Mouse (Mus musculus): ENCODE measurements around the gene Lurap1l. TPM values are rescaled to one million over a fixed set of nuclear protein-coding genes. Genes with fewer than 3 reads are reported as not detected.

Lurap1l gene
- polyA plus RNA-seq, 1 experiment from 2014 or later: 22.2 TPM

DNA sequence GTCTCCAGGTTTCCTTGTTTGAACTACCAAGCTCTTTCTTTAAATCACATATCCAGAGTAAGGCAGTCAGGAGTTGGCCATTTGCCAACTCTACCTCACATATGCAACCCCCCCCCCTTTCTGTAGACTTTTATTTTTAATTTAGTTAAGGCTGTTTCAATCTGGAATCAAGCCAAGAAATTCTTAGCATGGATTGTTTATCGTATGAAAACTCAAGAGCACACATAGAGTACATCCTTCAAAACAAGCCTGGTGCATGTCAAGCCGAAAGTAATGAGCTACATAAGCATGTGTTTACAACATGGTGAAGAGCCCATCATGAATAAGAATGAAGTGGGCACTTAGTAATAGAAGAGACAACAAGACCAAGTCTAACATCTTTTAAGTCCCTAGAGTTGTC, 45.5 kb downstream of the Lurap1l start:
- Histone ChIP-seq H3K27ac (no peak overlapping the region), H3K4me2 (ENCODE audit: low read length) (no peak overlapping the region), H3K4me1 (replicated peaks; ENCODE audit: insufficient read depth, low read length) (no peaks in the 10 kb centered on the region), H3K36me3 (ENCODE audit: insufficient read depth, low read length) (peaks cover 3% of the 10 kb centered on the region; the same call in 1 of the 2 replicates), H3K9ac (ENCODE audit: low read depth, low read length) (no peak overlapping the region), H3K27me3 (ENCODE audit: insufficient read depth, low read length) (no peaks in the 10 kb centered on the region), H3K4me3 (replicated peaks; ENCODE audit: low read depth, low read length) (no peak overlapping the region), H3K9me3 (replicated peaks; ENCODE audit: low read length) (no peaks in the 10 kb centered on the region)
- 55% methylated on average over 2 of the region's 2 CpGs for WGBS
- DNase-seq (ENCODE audit: low spot score) (peak; percentile 38), ATAC-seq (replicated peaks; ENCODE audit: low FRiP score, low read depth) (no peak)
- no peak for TF ChIP-seq CTCF (IDR thresholded peaks at IDR 0.05; ENCODE audit: low read depth)

DNA sequence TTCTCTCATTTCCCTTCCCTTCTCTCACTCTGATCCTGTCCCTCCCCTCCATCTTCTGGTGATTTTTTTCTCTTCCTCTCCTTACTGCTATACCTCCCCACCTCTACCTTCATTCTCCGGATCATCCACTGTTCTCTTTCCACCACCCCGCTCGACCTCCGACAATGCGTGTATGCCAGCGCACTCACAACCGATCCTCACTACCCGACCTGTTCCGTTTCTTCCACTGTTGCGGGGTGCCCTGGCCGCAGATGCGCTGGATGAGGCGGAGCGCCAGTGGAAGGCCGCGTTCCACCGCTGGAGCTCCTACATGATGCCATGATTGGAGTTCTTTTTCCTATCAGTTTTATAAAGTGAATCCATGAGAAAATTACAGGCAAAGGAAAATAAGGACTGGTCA, 57.1 kb downstream of the Lurap1l start:
- no peak overlapping the region for H3K9ac ChIP-seq (ENCODE audit: low read depth, low read length)
- no peak overlapping the region for H3K4me3 ChIP-seq (replicated peaks; ENCODE audit: low read depth, low read length)
- 0 out of 2 replicates have a peak, but pooled peaks cover 3% of the 10 kb centered on the region for H3K9me3 ChIP-seq (replicated peaks; ENCODE audit: low read length)
- no peaks in the 10 kb centered on the region for H3K36me3 ChIP-seq (ENCODE audit: insufficient read depth, low read length)
- no peaks in the 10 kb centered on the region for H3K27me3 ChIP-seq (ENCODE audit: insufficient read depth, low read length)
- H3K4me1 ChIP-seq (replicated peaks; ENCODE audit: insufficient read depth, low read length): no peaks in the 10 kb centered on the region
- DNase-seq (ENCODE audit: low spot score) (no peak), ATAC-seq (replicated peaks; ENCODE audit: low FRiP score, low read depth) (no peak)
- no peak for TF ChIP-seq CTCF (IDR thresholded peaks at IDR 0.05; ENCODE audit: low read depth)
- H3K4me2 ChIP-seq (ENCODE audit: low read length): no peak overlapping the region
- 97% methylated on average over 17 of the region's 17 CpGs for WGBS
- H3K27ac ChIP-seq: no peak overlapping the region

DNA sequence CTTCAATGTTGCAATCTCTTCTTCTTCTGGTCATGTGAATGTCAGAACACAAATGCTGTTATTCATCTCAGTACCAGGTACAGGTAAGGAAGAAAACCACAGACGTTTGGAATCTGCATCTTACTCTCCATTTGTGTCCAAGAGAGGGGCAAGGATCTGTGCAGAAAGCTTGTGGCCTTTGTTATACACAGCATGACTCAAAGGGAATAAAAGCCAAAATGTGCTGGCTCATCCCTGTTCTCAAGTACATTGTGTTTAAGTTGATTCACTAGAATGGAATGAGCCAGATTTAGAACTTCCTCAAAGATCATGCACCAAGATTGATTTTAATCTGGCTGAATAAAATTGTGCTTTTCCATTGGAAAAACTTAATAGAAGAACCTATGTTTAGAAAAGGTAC, 61.4 kb downstream of the Lurap1l start:
- no peak for ATAC-seq (replicated peaks; ENCODE audit: low FRiP score, low read depth)
- Histone ChIP-seq H3K27ac (no peak overlapping the region), H3K4me3 (replicated peaks; ENCODE audit: low read depth, low read length) (no peak overlapping the region), H3K9me3 (replicated peaks; ENCODE audit: low read length) (0 out of 2 replicates have a peak, but pooled peaks cover 3% of the 10 kb centered on the region), H3K4me2 (ENCODE audit: low read length) (no peak overlapping the region), H3K36me3 (ENCODE audit: insufficient read depth, low read length) (no peaks in the 10 kb centered on the region), H3K27me3 (ENCODE audit: insufficient read depth, low read length) (no peaks in the 10 kb centered on the region), H3K4me1 (replicated peaks; ENCODE audit: insufficient read depth, low read length) (no peaks in the 10 kb centered on the region), H3K9ac (ENCODE audit: low read depth, low read length) (no peak overlapping the region)
- 53% methylated on average over 1 of the region's 1 CpGs for WGBS
- no peak for TF ChIP-seq CTCF (IDR thresholded peaks at IDR 0.05; ENCODE audit: low read depth)
- no peak for DNase-seq (ENCODE audit: low spot score)

- no peak overlapping the region for H3K27ac ChIP-seq
- H3K4me3 ChIP-seq (replicated peaks; ENCODE audit: low read depth, low read length): no peak overlapping the region
- DNase-seq (ENCODE audit: low spot score): no peak
- H3K27me3 ChIP-seq (ENCODE audit: insufficient read depth, low read length): no peaks in the 10 kb centered on the region
- no peaks in the 10 kb centered on the region for H3K4me1 ChIP-seq (replicated peaks; ENCODE audit: insufficient read depth, low read length)
- H3K4me2 ChIP-seq (ENCODE audit: low read length): no peak overlapping the region
- no peak for TF ChIP-seq CTCF (IDR thresholded peaks at IDR 0.05; ENCODE audit: low read depth)
- no peaks in the 10 kb centered on the region for H3K9me3 ChIP-seq (replicated peaks; ENCODE audit: low read length)
- H3K36me3 ChIP-seq (ENCODE audit: insufficient read depth, low read length): no peaks in the 10 kb centered on the region
- no peak for ATAC-seq (replicated peaks; ENCODE audit: low FRiP score, low read depth)
- H3K9ac ChIP-seq (ENCODE audit: low read depth, low read length): no peak overlapping the region
Observed at GRCm38 (mm10) chr4:80973896-80974295, 63.5 kb downstream of the Lurap1l start.

DNA sequence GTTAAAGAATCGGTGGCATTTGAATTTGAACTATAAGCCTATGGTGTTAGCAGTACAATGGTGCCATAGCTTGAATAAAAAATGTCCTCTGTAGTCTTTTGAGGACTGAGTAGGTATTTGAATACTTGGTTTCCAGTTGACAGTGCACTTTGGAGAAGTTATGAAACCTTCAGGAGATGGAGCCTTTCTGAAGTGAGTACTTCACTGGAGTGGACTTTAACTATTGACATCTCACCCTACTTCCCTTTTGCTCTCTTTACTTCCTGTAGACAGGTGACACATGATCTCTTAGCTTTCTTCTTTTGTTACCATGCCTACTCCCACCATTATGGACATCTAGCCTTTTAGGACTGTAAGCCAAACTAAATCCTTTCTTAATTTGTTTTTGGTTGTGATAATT, 80.4 kb downstream of the Lurap1l start:
- no peaks in the 10 kb centered on the region for H3K36me3 ChIP-seq (ENCODE audit: insufficient read depth, low read length)
- DNase-seq (ENCODE audit: low spot score) (no peak), ATAC-seq (replicated peaks; ENCODE audit: low FRiP score, low read depth) (no peak)
- no peak overlapping the region for H3K4me2 ChIP-seq (ENCODE audit: low read length)
- H3K27me3 ChIP-seq (ENCODE audit: insufficient read depth, low read length): no peaks in the 10 kb centered on the region
- no peak overlapping the region for H3K27ac ChIP-seq
- H3K9ac ChIP-seq (ENCODE audit: low read depth, low read length): no peak overlapping the region
- H3K9me3 ChIP-seq (replicated peaks; ENCODE audit: low read length): no peaks in the 10 kb centered on the region
- 90% methylated on average over 1 of the region's 1 CpGs for WGBS
- no peak overlapping the region for H3K4me3 ChIP-seq (replicated peaks; ENCODE audit: low read depth, low read length)
- no peak for TF ChIP-seq CTCF (IDR thresholded peaks at IDR 0.05; ENCODE audit: low read depth)
- no peaks in the 10 kb centered on the region for H3K4me1 ChIP-seq (replicated peaks; ENCODE audit: insufficient read depth, low read length)

GRCm38 (mm10) chr4:81003528-81003927, 93.1 kb downstream of the Lurap1l start:
- no peak overlapping the region for H3K4me3 ChIP-seq (replicated peaks; ENCODE audit: low read depth, low read length)
- no peak for ATAC-seq (replicated peaks; ENCODE audit: low FRiP score, low read depth)
- H3K27ac ChIP-seq: no peak overlapping the region
- no peaks in the 10 kb centered on the region for H3K9me3 ChIP-seq (replicated peaks; ENCODE audit: low read length)
- WGBS: 76% methylated on average over 2 of the region's 2 CpGs
- no peaks in the 10 kb centered on the region for H3K27me3 ChIP-seq (ENCODE audit: insufficient read depth, low read length)
- no peak for TF ChIP-seq CTCF (IDR thresholded peaks at IDR 0.05; ENCODE audit: low read depth)
- H3K9ac ChIP-seq (ENCODE audit: low read depth, low read length): no peak overlapping the region
- H3K4me1 ChIP-seq (replicated peaks; ENCODE audit: insufficient read depth, low read length): 0 out of 2 replicates have a peak, but pooled peaks cover 3% of the 10 kb centered on the region
- no peak for DNase-seq (ENCODE audit: low spot score)
- no peak overlapping the region for H3K4me2 ChIP-seq (ENCODE audit: low read length)
- H3K36me3 ChIP-seq (ENCODE audit: insufficient read depth, low read length): no peaks in the 10 kb centered on the region

Small RNA genes lying within 50 kb of the gene (microRNA-seq; reads per million reads assigned to microRNA genes)
- gene Gm27452: not detected

Other genes with a start within 250 kb of the Lurap1l start
- gene Tyrp1, start 76.5 kb upstream of the Lurap1l start, polyA plus RNA-seq (2015; fragmentation: Nextera tagmentation; extraction: Ambion mirVana): not detected in 2 replicates